Mouse (Mus musculus): ENCODE measurements around the gene Tulp1. TPM values are rescaled to one million over a fixed set of nuclear protein-coding genes. Genes with fewer than 3 reads are reported as not detected.

The Tulp1 gene
- polyA plus RNA-seq, 1 experiment from 2014 or later: 1.2 TPM

DNA sequence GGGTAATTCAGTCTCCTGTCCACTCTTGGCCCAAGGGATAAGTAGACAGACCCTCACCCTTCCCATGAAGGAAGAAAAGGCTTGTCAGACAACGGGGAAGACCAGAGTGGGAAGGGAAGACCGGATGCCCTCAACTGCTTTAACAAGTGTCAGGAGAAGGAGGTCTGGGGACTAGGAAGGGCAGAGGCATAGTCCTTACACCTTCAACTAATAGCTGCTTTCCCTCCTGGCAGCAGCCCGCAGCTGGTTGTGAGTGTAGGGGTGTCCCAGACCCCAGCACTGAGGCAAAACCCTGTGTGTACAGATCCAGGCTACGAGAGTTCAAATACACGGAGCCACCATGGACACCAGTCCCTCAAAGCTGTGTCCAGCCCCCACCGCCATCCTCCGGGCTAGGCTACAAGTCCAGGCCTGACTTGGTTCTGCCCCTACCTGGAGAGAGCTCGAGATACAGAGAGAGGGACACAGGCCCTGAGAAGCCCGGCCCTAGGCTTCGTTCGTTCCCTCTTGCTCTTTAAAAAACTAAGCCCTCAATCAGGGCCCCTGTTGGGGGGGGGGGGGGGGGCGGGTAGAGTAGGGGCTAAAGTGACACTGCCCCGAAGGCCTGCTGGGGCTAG is 15.7 kb downstream of the Tulp1 start:
- WGBS: 9% methylated on average over 12 of the region's 13 CpGs
- peaks cover 41% of the 10 kb centered on the region for H3K4me1 ChIP-seq
- H3K27me3 ChIP-seq: peaks cover 11% of the 10 kb centered on the region

GRCm38 (mm10) chr17:28348211-28348610 is 16.8 kb downstream of the Tulp1 start:
- no peak overlapping the region for H3K9ac ChIP-seq (replicated peaks)
- H3K36me3 ChIP-seq: no peaks in the 10 kb centered on the region
- no peak for ATAC-seq (replicated peaks)
- H3K9me3 ChIP-seq: no peaks in the 10 kb centered on the region
- peaks cover 43% of the 10 kb centered on the region for H3K4me1 ChIP-seq
- no peak overlapping the region for H3K4me2 ChIP-seq (replicated peaks)
- H3K27me3 ChIP-seq: peaks cover 11% of the 10 kb centered on the region; the same call in 1 of the 2 replicates
- 49% methylated on average over 6 of the region's 6 CpGs for WGBS
- H3K4me3 ChIP-seq: no peak overlapping the region
- H3K27ac ChIP-seq (replicated peaks): no peak overlapping the region

More for the DNA sequence above, 15.7 kb downstream of the Tulp1 start:
- Histone ChIP-seq H3K36me3 (no peaks in the 10 kb centered on the region), H3K4me2 (replicated peaks) (peak overlapping the region; percentile 83), H3K4me3 (peak overlapping the region; percentile 56), H3K9ac (replicated peaks) (peak overlapping the region; percentile 58), H3K9me3 (no peaks in the 10 kb centered on the region), H3K27ac (replicated peaks) (no peak overlapping the region)
- no peak for ATAC-seq (replicated peaks)

- ATAC-seq (replicated peaks): no peak
- WGBS: 84% methylated on average over 10 of the region's 10 CpGs
- Histone ChIP-seq H3K4me3 (no peak overlapping the region), H3K4me1 (peaks cover 43% of the 10 kb centered on the region), H3K9ac (replicated peaks) (no peak overlapping the region), H3K27ac (replicated peaks) (no peak overlapping the region), H3K4me2 (replicated peaks) (no peak overlapping the region), H3K27me3 (peaks cover 11% of the 10 kb centered on the region; the same call in 1 of the 2 replicates), H3K36me3 (no peaks in the 10 kb centered on the region), H3K9me3 (no peaks in the 10 kb centered on the region)
Observed at GRCm38 (mm10) chr17:28347327-28347726, 17.7 kb downstream of the Tulp1 start.

DNA sequence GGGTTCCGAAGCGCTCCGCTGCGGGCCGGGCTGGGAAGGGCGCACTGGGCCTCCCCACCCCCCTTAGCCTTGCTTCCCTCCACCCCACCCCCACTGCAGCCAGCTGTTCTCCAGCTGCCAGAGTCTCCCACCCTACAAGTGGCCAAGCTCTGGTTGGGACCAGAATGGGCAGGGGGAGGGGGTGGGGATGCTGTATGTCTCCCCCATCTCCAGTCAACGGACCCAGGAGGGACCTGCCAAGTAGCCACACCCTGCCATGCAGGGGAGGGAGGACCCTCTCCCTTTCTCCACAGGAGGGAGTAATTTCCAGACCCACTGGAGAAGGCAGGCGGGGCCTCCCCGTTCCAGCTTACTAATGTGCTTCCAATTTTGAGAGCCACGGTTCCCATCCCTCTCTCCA is 19.1 kb downstream of the Tulp1 start:
- no peak for ATAC-seq (replicated peaks)
- WGBS: 12% methylated on average over 10 of the region's 10 CpGs
- Histone ChIP-seq H3K36me3 (no peaks in the 10 kb centered on the region), H3K4me3 (no peak overlapping the region), H3K27ac (replicated peaks) (no peak overlapping the region), H3K9ac (replicated peaks) (no peak overlapping the region), H3K27me3 (no peaks in the 10 kb centered on the region), H3K4me2 (replicated peaks) (no peak overlapping the region), H3K4me1 (peaks cover 44% of the 10 kb centered on the region), H3K9me3 (no peaks in the 10 kb centered on the region)

DNA sequence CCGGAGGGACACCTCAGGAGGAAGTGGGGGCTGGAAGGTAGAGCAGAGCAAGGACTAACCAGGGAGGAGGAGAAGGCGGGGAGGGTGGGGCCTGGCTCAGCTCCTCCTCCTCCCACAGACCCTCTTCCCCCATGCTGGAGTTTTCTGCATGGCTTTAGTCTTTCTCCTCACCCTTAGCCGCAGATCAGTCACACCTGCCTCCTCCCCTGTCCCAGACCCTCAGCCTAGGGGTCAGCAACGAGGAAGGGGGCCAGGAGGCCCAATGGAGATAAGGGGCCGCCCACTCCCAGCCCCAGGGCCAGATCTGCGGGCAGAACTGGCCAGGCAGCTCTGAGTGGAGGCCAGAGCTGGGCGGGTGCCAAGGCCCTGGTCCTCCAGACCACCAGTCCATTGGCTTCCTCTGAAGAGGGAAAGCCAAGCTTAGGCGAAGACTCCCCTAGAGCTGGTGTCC is 19.7 kb downstream of the Tulp1 start:
- no peaks in the 10 kb centered on the region for H3K9me3 ChIP-seq
- no peak overlapping the region for H3K9ac ChIP-seq (replicated peaks)
- WGBS: 28% methylated on average over 8 of the region's 8 CpGs
- H3K4me2 ChIP-seq (replicated peaks): no peak overlapping the region
- H3K4me1 ChIP-seq: peaks cover 46% of the 10 kb centered on the region
- no peak overlapping the region for H3K27ac ChIP-seq (replicated peaks)
- H3K27me3 ChIP-seq: no peaks in the 10 kb centered on the region
- no peaks in the 10 kb centered on the region for H3K36me3 ChIP-seq
- no peak for ATAC-seq (replicated peaks)
- H3K4me3 ChIP-seq: no peak overlapping the region

GRCm38 (mm10) chr17:28344670-28345069 is 20.4 kb downstream of the Tulp1 start:
- H3K4me2 ChIP-seq (replicated peaks): no peak overlapping the region
- no peak overlapping the region for H3K9ac ChIP-seq (replicated peaks)
- no peaks in the 10 kb centered on the region for H3K9me3 ChIP-seq
- H3K36me3 ChIP-seq: no peaks in the 10 kb centered on the region
- WGBS: 63% methylated on average over 3 of the region's 3 CpGs
- H3K4me3 ChIP-seq: no peak overlapping the region
- no peak overlapping the region for H3K27ac ChIP-seq (replicated peaks)
- no peaks in the 10 kb centered on the region for H3K27me3 ChIP-seq
- H3K4me1 ChIP-seq: peaks cover 42% of the 10 kb centered on the region
- no peak for ATAC-seq (replicated peaks)

DNA sequence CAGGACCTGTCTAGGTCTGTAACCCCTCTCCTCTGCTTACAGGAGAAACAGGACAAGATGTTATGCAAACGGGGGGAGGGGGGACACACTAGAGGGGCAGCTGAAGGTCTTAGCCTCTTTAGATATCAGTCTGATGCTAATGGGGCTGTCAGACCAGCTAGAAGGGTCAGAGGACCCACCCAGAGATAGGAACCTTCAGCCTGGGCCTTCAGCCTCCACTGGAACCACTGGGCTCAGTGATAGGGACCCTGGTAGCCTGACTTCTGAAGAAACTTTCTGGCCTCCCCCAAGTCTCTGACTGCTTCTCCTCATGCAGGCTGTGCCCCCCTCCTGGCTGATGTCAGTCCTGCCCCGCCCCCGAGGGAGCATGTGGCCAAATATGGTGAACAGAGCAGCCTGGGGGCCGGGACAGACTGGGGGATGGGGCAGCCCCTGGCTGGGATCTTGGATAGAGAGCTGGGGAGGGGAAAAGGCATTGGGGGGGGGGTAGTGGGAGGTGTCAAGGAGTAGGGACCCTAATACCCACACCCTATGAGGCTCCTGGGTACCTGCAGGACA is 20.9 kb downstream of the Tulp1 start:
- 31% methylated on average over 4 of the region's 4 CpGs for WGBS
- no peak overlapping the region for H3K9ac ChIP-seq (replicated peaks)
- no peak overlapping the region for H3K4me3 ChIP-seq
- no peaks in the 10 kb centered on the region for H3K27me3 ChIP-seq
- H3K9me3 ChIP-seq: no peaks in the 10 kb centered on the region
- no peak for ATAC-seq (replicated peaks)
- H3K4me2 ChIP-seq (replicated peaks): no peak overlapping the region
- peaks cover 37% of the 10 kb centered on the region for H3K4me1 ChIP-seq
- H3K36me3 ChIP-seq: no peaks in the 10 kb centered on the region
- no peak overlapping the region for H3K27ac ChIP-seq (replicated peaks)

DNA sequence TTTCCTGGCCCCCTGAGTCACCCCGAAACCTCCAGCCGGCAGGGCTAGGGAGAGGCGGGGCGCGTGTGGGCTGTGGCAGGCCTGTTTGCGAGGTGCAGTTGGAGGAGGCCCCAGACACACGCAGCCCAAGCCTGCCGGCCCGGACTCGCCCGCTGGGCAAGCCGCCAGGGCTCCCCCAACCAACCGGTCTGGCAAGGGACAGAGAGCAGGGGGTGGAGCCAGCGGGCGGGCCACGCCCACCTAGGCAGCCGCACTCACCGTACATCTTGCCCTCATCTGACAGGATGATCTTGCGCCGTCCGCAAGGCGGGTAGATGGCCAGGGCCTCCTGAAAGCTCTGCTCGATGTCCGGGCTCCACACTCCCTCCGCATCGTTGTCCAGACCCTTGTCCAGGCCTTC is 23.9 kb downstream of the Tulp1 start:
- peak overlapping the region; percentile 24 for H3K4me3 ChIP-seq
- whole genome bisulfite sequencing: 5% methylated on average over 26 of the region's 26 CpGs
- H3K36me3 ChIP-seq: no peaks in the 10 kb centered on the region
- H3K27me3 ChIP-seq: no peaks in the 10 kb centered on the region
- H3K27ac ChIP-seq (replicated peaks): no peak overlapping the region
- peak; percentile 69 for ATAC-seq (replicated peaks)
- peaks cover 28% of the 10 kb centered on the region for H3K4me1 ChIP-seq
- H3K4me2 ChIP-seq (replicated peaks): peak overlapping the region; percentile 46
- peak overlapping the region; percentile 39 for H3K9ac ChIP-seq (replicated peaks)
- H3K9me3 ChIP-seq: no peaks in the 10 kb centered on the region

GRCm38 (mm10) chr17:28340578-28340977 is 24.4 kb downstream of the Tulp1 start:
- ATAC-seq (replicated peaks): peak; percentile 26; the same call in 1 of the 2 replicates
- Histone ChIP-seq H3K36me3 (no peaks in the 10 kb centered on the region), H3K9ac (replicated peaks) (peak overlapping the region; percentile 39; the same call in 1 of the 2 replicates), H3K9me3 (no peaks in the 10 kb centered on the region), H3K4me2 (replicated peaks) (peak overlapping the region; percentile 46), H3K4me3 (no peak overlapping the region; the same call in 1 of the 2 replicates), H3K27ac (replicated peaks) (no peak overlapping the region), H3K4me1 (peaks cover 23% of the 10 kb centered on the region), H3K27me3 (no peaks in the 10 kb centered on the region)
- 79% methylated on average over 7 of the region's 7 CpGs for WGBS

GRCm38 (mm10) chr17:28337547-28337946 is 27.5 kb downstream of the Tulp1 start:
- ATAC-seq (replicated peaks): no peak
- H3K4me1 ChIP-seq: peaks cover 11% of the 10 kb centered on the region
- WGBS: 92% methylated on average over 7 of the region's 7 CpGs

DNA sequence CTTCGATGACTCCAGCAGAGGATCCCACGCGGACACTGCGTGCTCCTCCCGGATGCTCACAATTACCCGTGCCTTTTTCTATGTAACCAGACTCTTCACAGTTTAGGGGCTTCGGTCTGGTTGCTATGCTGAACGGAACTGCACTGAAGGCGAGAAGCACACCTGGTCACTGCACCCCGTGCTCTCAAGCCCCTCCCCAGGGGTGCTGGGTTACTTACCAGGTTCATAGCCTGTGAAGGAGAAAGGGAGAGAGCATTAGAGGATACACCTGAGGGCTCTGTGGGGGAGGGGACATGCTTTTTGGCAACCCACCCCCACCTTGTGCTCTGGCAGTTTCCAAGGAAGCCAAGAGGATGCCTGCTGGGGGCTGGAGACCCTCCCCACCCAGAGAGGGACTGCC is 29.8 kb downstream of the Tulp1 start:
- H3K4me2 ChIP-seq (replicated peaks): no peak overlapping the region
- no peak for ATAC-seq (replicated peaks)
- 76% methylated on average over 10 of the region's 10 CpGs for WGBS

More at GRCm38 (mm10) chr17:28337547-28337946, 27.5 kb downstream of the Tulp1 start:
- Histone ChIP-seq H3K4me3 (no peak overlapping the region), H3K27me3 (no peaks in the 10 kb centered on the region), H3K9me3 (no peaks in the 10 kb centered on the region), H3K27ac (replicated peaks) (no peak overlapping the region), H3K36me3 (no peaks in the 10 kb centered on the region), H3K9ac (replicated peaks) (no peak overlapping the region), H3K4me2 (replicated peaks) (no peak overlapping the region)

DNA sequence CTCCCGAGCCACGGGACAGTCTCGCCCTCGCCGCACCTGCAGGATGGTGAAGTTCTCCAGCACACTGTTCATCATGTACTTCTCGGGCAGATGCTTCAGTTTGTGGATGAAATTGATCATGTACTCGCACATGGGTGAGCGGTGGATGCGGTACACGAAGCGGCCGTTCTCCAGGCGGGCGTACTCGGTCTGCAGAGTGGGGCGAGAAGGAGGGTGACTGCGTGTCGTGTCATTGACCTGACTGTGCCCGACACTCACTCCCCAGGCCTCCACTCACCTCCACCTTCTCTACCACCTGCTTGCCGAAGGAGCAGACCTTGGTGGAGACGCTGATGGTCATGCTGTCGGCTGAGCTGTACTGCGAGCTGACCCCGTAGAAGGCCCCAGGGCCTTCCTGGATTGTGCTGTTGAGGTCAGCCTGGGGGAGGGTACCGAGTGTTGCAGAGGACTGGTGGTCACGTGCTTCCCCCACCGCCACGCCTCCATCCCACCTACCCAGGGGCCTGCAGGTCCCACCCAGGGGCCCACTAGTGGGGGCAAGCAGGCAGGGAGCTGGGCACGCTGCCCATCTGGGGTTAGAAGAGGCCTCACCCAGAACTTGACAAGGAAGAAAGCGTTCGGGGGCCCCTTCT is 32.0 kb downstream of the Tulp1 start:
- no peak overlapping the region for H3K27ac ChIP-seq (replicated peaks)
- peaks cover 12% of the 10 kb centered on the region for H3K36me3 ChIP-seq
- no peak overlapping the region for H3K4me2 ChIP-seq (replicated peaks)
- H3K4me1 ChIP-seq: peaks cover 19% of the 10 kb centered on the region
- no peak overlapping the region for H3K9ac ChIP-seq (replicated peaks)
- no peaks in the 10 kb centered on the region for H3K27me3 ChIP-seq
- ATAC-seq (replicated peaks): no peak
- 64% methylated on average over 31 of the region's 31 CpGs for WGBS
- H3K9me3 ChIP-seq: no peaks in the 10 kb centered on the region
- H3K4me3 ChIP-seq: no peak overlapping the region

More for the DNA sequence above, 29.8 kb downstream of the Tulp1 start:
- no peaks in the 10 kb centered on the region for H3K27me3 ChIP-seq
- H3K4me1 ChIP-seq: 0 out of 2 replicates have a peak, but pooled peaks cover 3% of the 10 kb centered on the region
- no peak overlapping the region for H3K27ac ChIP-seq (replicated peaks)
- H3K36me3 ChIP-seq: peaks cover 7% of the 10 kb centered on the region
- H3K4me3 ChIP-seq: no peak overlapping the region
- no peak overlapping the region for H3K9ac ChIP-seq (replicated peaks)
- no peaks in the 10 kb centered on the region for H3K9me3 ChIP-seq
